Mouse (Mus musculus) kidney, adult 2 months (tissue): ENCODE results near the gene Wdr73.

Experiments
- CTCF ChIP-seq: fragments of 200-500 bp; conservative IDR thresholded peaks from 2 replicates; pipeline ENCODE4 v1.5.1; 2011; ENCODE audit warnings: low read depth, mild to moderate bottlenecking, control low read depth, low read length, moderate library complexity, mixed read lengths; ENCODE audit not compliant: insufficient read depth, insufficient read length
- POLR2A ChIP-seq: fragments of 200-500 bp; IDR thresholded peaks from one replicate; pipeline ENCODE4 v1.6.1; 2011; ENCODE audit warnings: low read depth, low read length, control low read depth

- TF ChIP-seq POLR2A: no peak
- TF ChIP-seq CTCF: peak; percentile 37
Observed at GRCm38 (mm10) chr7:80885666-80886065, 15.4 kb downstream of the Wdr73 start.
